Comparison of ENCODE assay signal across 18 mouse cellular contexts in the genomic region with DNA sequence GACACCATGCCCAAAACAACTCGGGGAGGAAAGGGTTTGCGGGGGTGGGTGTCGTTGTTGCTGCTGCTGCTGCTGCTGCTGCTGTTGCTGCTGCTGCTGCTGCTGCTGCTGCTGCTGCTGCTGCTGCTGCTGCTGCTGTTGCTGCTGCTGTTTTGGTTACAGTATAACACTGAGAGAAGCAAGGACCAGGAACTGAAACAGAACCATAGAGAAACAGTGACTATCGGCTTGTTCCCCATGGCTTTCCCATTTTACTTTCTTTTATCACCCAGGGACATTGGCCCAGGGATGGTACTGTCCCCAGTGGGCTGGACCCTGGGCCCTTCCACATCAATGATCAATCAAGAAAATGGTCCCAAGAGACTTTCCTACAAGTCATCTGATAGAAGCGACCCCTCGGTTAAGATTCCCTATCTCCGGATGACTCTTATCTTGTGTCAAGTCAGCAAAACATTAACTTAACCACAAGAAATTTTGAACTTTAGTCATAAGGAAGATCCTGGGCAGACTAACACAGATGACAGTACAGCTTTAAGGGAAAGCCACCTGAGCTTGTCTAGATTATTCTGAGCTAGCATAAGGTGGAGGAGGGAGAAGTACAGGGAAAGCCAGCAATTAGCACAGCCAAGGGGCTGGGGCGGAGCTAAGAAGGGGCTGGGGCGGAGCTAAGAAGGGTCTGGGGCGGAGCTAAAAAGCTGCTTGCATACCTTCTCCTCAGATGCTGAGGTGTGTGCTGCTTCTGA. TPM values are rescaled to one million over a fixed set of nuclear protein-coding genes. Genes with fewer than 3 reads are reported as not detected.
DNase-seq lines count a peak whose midpoint lies in the region; ATAC-seq lines count a peak whose summit lies in the region.
"Had no signal": no experiment of that assay in that cellular context is flagged by ENCODE, and none has a peak within 500 bp of the region (broad histone marks: within the 10 kb centered on the region; RNA-seq: fewer than 3 reads in every experiment).

No protein-coding gene starts in this region.

- 60% methylated on average over 10 of the region's 10 CpGs for WGBS in liver, embryonic 15.5 days (ENCODE audit: insufficient replicate concordance)
- 71% methylated on average over 10 of the region's 10 CpGs for WGBS in kidney, embryonic 15.5 days

- H3K27ac ChIP-seq in brown adipose tissue, adult 24 weeks (replicated peaks; ENCODE audit: low read depth, low read length), result 0 out of 2 replicates have a peak overlapping the region, but pooled peaks have one; percentile 13
- 0 out of 2 replicates have a peak overlapping the region, but pooled peaks have one; percentile 5 for H3K27ac ChIP-seq in liver, embryonic 15.5 days (replicated peaks)
- H3K27ac ChIP-seq in kidney, embryonic 15.5 days, result no peak overlapping the region
- H3K27ac ChIP-seq: hindbrain, embryonic 12.5 days; neural tube, embryonic 12.5 days had no signal

- no peak overlapping the region for H3K4me3 ChIP-seq in brown adipose tissue, adult 24 weeks (ENCODE audit: insufficient read depth, low read depth, low read length)
- peak overlapping the region; percentile 8; the same call in 1 of the 2 replicates for H3K4me3 ChIP-seq in liver, embryonic 15.5 days (replicated peaks)
- H3K4me3 ChIP-seq in kidney, embryonic 15.5 days (replicated peaks), result no peak overlapping the region
- H3K4me3 ChIP-seq: heart, embryonic 12.5 days; hindbrain, embryonic 12.5 days; neural tube, embryonic 12.5 days had no signal

- intact Hi-C loops in heart, postnatal 10 days (cut with DNase I), result no loop called here

- H3K4me1 ChIP-seq in brown adipose tissue, adult 24 weeks (ENCODE audit: control insufficient read depth, insufficient read depth, insufficient read length, low read length), result no peaks in the 10 kb centered on the region
- H3K4me1 ChIP-seq in liver, embryonic 15.5 days (replicated peaks), result peaks cover 32% of the 10 kb centered on the region
- H3K4me1 ChIP-seq in kidney, embryonic 15.5 days, result no peaks in the 10 kb centered on the region
- H3K4me1 ChIP-seq: neural tube, embryonic 12.5 days had no signal

- H3K9me3 ChIP-seq in liver, embryonic 15.5 days (replicated peaks), result no peaks in the 10 kb centered on the region
- no peaks in the 10 kb centered on the region for H3K9me3 ChIP-seq in kidney, embryonic 15.5 days (replicated peaks)
- H3K9me3 ChIP-seq: heart, embryonic 12.5 days; hindbrain, embryonic 12.5 days; neural tube, embryonic 12.5 days had no signal

- peaks cover 4% of the 10 kb centered on the region; the same call in 1 of the 2 replicates for H3K27me3 ChIP-seq in liver, embryonic 15.5 days
- no peaks in the 10 kb centered on the region for H3K27me3 ChIP-seq in kidney, embryonic 15.5 days
- H3K27me3 ChIP-seq: heart, embryonic 12.5 days; hindbrain, embryonic 12.5 days; neural tube, embryonic 12.5 days had no signal

- H3K36me3 ChIP-seq in liver, embryonic 15.5 days (replicated peaks), result peaks cover 21% of the 10 kb centered on the region
- peaks cover 12% of the 10 kb centered on the region for H3K36me3 ChIP-seq in kidney, embryonic 15.5 days

- ATAC-seq in liver, embryonic 15.5 days (ENCODE audit: insufficient read depth), result peak; percentile 67
- ATAC-seq in megakaryocyte, adult 5-6 weeks (ENCODE audit: poor library complexity, severe bottlenecking), result peak; percentile 73
- ATAC-seq in kidney, embryonic 15.5 days (replicated peaks; ENCODE audit: low FRiP score), result no peak

- H3K4me2 ChIP-seq in liver, embryonic 15.5 days, result peak overlapping the region; percentile 40
- no peak overlapping the region for H3K4me2 ChIP-seq in kidney, embryonic 15.5 days
- H3K4me2 ChIP-seq: heart, embryonic 12.5 days; hindbrain, embryonic 12.5 days; neural tube, embryonic 12.5 days had no signal

- no peak overlapping the region for H3K9ac ChIP-seq in liver, embryonic 15.5 days
- no peak overlapping the region for H3K9ac ChIP-seq in kidney, embryonic 15.5 days
- H3K9ac ChIP-seq: heart, embryonic 12.5 days; hindbrain, embryonic 12.5 days; neural tube, embryonic 12.5 days had no signal

- peak; percentile 67 for DNase-seq in heart, adult 11 months
- DNase-seq in heart, postnatal 10 days, result no peak
- no peak for DNase-seq in embryo, embryonic 10.5 days (ENCODE audit: low spot score)
- DNase-seq in kidney, postnatal 36 days, result no peak
- DNase-seq: adrenal gland, postnatal 10 days; cerebellum, adult 11 months; embryo, embryonic 11 days; midbrain, embryonic 14.5 days had no signal

RNA-seq across cellular contexts. Expression of a gene that starts 2.8 kb away (rescaled TPM):
- total RNA-seq in heart, postnatal 10 days (2021), result 10 to 100 TPM; 10.8 to 11.6 TPM
- 4.1 and 5.7 TPM in 2 replicates for polyA plus RNA-seq in brown adipose tissue, adult 24 weeks (2012; ENCODE audit: insufficient read depth, insufficient read length, missing spikeins)
- polyA plus RNA-seq in liver, embryonic 15.5 days (2015; fragmentation: Nextera tagmentation; extraction: Ambion mirVana), result 3.6 TPM in 2 replicates
- 4.2 and 4.8 TPM in 2 replicates for total RNA-seq in megakaryocyte, adult 5-6 weeks (2015)
- total RNA-seq in megakaryocyte, adult 5-6 weeks (2017), result 14.2 and 19.7 TPM in 2 replicates
- 10.7 and 11.3 TPM in 2 replicates for polyA plus RNA-seq in kidney, embryonic 15.5 days (2015; fragmentation: Nextera tagmentation; extraction: Ambion mirVana)

RNA-seq across cellular contexts. Expression of a gene that starts 3.4 kb away (rescaled TPM):
- not detected for total RNA-seq in heart, postnatal 10 days (2021)
- polyA plus RNA-seq in brown adipose tissue, adult 24 weeks (2012; ENCODE audit: insufficient read depth, insufficient read length, missing spikeins), result not detected in 2 replicates
- 0.32 and 0.70 TPM in 2 replicates for polyA plus RNA-seq in liver, embryonic 15.5 days (2015; fragmentation: Nextera tagmentation; extraction: Ambion mirVana)
- not detected in 2 replicates for total RNA-seq in megakaryocyte, adult 5-6 weeks (2015)
- not detected in 2 replicates for total RNA-seq in megakaryocyte, adult 5-6 weeks (2017)
- 0.08 TPM in 1 of 2 replicates, not detected in the other for polyA plus RNA-seq in kidney, embryonic 15.5 days (2015; fragmentation: Nextera tagmentation; extraction: Ambion mirVana)
- total RNA-seq: layer of hippocampus, postnatal 10 days had no signal
- polyA plus RNA-seq: heart, embryonic 12.5 days; hindbrain, embryonic 12.5 days; kidney, embryonic 16.5 days; limb, embryonic 11.5 days; midbrain, embryonic 14.5 days; neural tube, embryonic 12.5 days had no signal

RNA-seq across cellular contexts. Expression of a gene that starts 7.6 kb away (rescaled TPM):
- total RNA-seq in heart, postnatal 10 days (2021), result 100 to 1,000 TPM; 205 TPM
- polyA plus RNA-seq in brown adipose tissue, adult 24 weeks (2012; ENCODE audit: insufficient read depth, insufficient read length, missing spikeins), result 65.6 and 67.5 TPM in 2 replicates
- 406 and 425 TPM in 2 replicates for polyA plus RNA-seq in liver, embryonic 15.5 days (2015; fragmentation: Nextera tagmentation; extraction: Ambion mirVana)
- total RNA-seq in megakaryocyte, adult 5-6 weeks (2015), result 68.1 and 109 TPM in 2 replicates
- total RNA-seq in megakaryocyte, adult 5-6 weeks (2017), result 48.1 and 70.7 TPM in 2 replicates
- 319 and 322 TPM in 2 replicates for polyA plus RNA-seq in kidney, embryonic 15.5 days (2015; fragmentation: Nextera tagmentation; extraction: Ambion mirVana)

RNA-seq across cellular contexts. Expression of a gene that starts 18.2 kb away (rescaled TPM):
- total RNA-seq in heart, postnatal 10 days (2021), result not detected
- not detected in 2 replicates for polyA plus RNA-seq in brown adipose tissue, adult 24 weeks (2012; ENCODE audit: insufficient read depth, insufficient read length, missing spikeins)
- not detected in 2 replicates for polyA plus RNA-seq in liver, embryonic 15.5 days (2015; fragmentation: Nextera tagmentation; extraction: Ambion mirVana)
- total RNA-seq in megakaryocyte, adult 5-6 weeks (2015), result not detected in 2 replicates
- not detected in 2 replicates for total RNA-seq in megakaryocyte, adult 5-6 weeks (2017)
- polyA plus RNA-seq in kidney, embryonic 15.5 days (2015; fragmentation: Nextera tagmentation; extraction: Ambion mirVana), result not detected in 2 replicates
- total RNA-seq: adrenal gland, postnatal 10 days; layer of hippocampus, postnatal 10 days had no signal
- polyA plus RNA-seq: heart, embryonic 12.5 days; hindbrain, embryonic 12.5 days; kidney, embryonic 16.5 days; limb, embryonic 11.5 days; midbrain, embryonic 14.5 days; neural tube, embryonic 12.5 days had no signal

RNA-seq across cellular contexts. Expression of a gene that starts 33.2 kb away (rescaled TPM):
- total RNA-seq in heart, postnatal 10 days (2021), result 10 to 100 TPM; 12.2 TPM
- polyA plus RNA-seq in brown adipose tissue, adult 24 weeks (2012; ENCODE audit: insufficient read depth, insufficient read length, missing spikeins), result 6.8 and 11.5 TPM in 2 replicates
- 23.4 and 25.6 TPM in 2 replicates for polyA plus RNA-seq in liver, embryonic 15.5 days (2015; fragmentation: Nextera tagmentation; extraction: Ambion mirVana)
- 29.3 and 40.3 TPM in 2 replicates for total RNA-seq in megakaryocyte, adult 5-6 weeks (2015)
- 36.1 and 48.9 TPM in 2 replicates for total RNA-seq in megakaryocyte, adult 5-6 weeks (2017)
- polyA plus RNA-seq in kidney, embryonic 15.5 days (2015; fragmentation: Nextera tagmentation; extraction: Ambion mirVana), result 19.3 and 21.4 TPM in 2 replicates
